Mouse (Mus musculus) erythroblast, embryonic 14.5 days (primary cell): Measurements from ENCODE around the gene Gal. TPM values are rescaled to one million over a fixed set of nuclear protein-coding genes. Genes with fewer than 3 reads are reported as not detected.

ENCODE experiments used
- H3K27me3 ChIP-seq: 2 replicates; pipeline ENCODE4 v1.6.1; 2012; ENCODE audit warnings: inconsistent platforms; ENCODE audit not compliant: control insufficient read depth
- H3K36me3 ChIP-seq: 2 replicates; pipeline ENCODE4 v1.6.1; 2012; ENCODE audit warnings: mild to moderate bottlenecking, inconsistent platforms; ENCODE audit not compliant: control insufficient read depth
- H3K4me1 ChIP-seq: 2 replicates; pipeline ENCODE4 v1.6.1; 2012; ENCODE audit warnings: inconsistent platforms; ENCODE audit not compliant: control insufficient read depth
- H3K4me3 ChIP-seq: replicated peaks from 2 replicates; pipeline ENCODE3; 2012; ENCODE audit warnings: moderate library complexity, mild to moderate bottlenecking, inconsistent platforms
- H3K9me3 ChIP-seq: 2 replicates; pipeline ENCODE4 v1.6.1; 2012; ENCODE audit warnings: low read length, inconsistent platforms, mixed read lengths; ENCODE audit not compliant: control insufficient read depth
- GATA1 ChIP-seq: IDR thresholded peaks from 2 replicates; pipeline ENCODE4 v1.6.1; 2012; ENCODE audit warnings: low read length, inconsistent platforms, mixed read lengths
- TAL1 ChIP-seq: IDR thresholded peaks from 3 replicates; pipeline ENCODE4 v1.6.1; 2012; ENCODE audit warnings: low read length, inconsistent platforms, mixed read lengths
- polyA plus RNA-seq: library from polyadenylated mRNA; stranded (reverse); fragments of >175 nt; gene quantifications from 2 replicates; pipeline ENCODE4 v1.2.3, GENCODE M21; 2012

Gene Gal
- not detected in 2 replicates for polyA plus RNA-seq

DNA sequence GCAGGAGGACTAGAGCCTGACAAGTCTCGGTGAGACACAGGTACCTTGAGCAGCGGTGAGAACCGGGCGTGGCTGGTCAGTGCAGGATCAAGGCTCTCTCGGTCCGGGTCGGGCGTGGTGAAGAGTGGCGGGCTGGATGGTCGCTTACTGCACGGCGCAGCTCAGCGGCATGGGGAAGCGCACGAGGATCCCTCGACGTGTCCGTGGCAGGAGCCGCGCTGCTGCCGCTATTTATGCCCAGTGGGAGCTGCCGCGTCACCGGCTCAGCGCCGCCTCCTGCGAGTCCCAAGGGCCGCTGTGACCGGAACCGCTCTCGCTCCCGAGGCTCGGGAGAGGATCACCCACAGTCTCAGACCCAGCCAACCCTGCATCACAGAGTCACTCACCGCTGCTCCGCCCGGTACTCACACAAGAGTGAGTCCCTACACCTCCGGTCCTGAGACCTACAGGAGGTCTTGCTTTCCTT lies at the start of gene Gal:
Gene Gal, minus strand, starts transcription at position 277 of the 466 bp plus-strand sequence.
- Histone ChIP-seq H3K4me1 (no peaks in the 10 kb centered on the region), H3K4me3 (no peak within 1 kb of the TSS), H3K27me3 (peaks cover 47% of the 10 kb centered on the region), H3K36me3 (no peaks in the 10 kb centered on the region), H3K9me3 (no peaks in the 10 kb centered on the region)
- TF ChIP-seq GATA1 (no peak), TAL1 (no peak)

DNA sequence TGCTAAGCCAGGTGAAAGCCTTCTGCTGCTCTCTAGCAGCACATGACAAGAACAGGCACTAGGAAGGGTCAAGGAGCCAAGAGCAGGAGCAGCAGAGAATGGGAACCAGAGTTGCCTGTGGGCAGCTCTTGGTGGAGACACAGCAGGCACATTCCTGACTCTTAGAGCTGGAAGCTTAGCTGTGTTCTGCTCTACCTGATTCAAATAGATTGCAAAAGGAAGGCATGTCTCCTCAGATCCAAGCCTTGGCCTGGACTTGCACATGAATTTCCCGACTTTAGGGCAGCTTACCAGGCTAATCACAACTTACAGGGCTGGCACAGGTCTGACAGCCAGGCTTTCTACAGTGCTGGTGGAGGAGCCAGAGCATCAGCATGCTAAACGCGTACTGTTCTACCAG lies 45.6 kb upstream of the Gal start:
- H3K4me1 ChIP-seq: no peaks in the 10 kb centered on the region
- H3K36me3 ChIP-seq: peaks cover 100% of the 10 kb centered on the region
- no peak overlapping the region for H3K4me3 ChIP-seq
- no peaks in the 10 kb centered on the region for H3K9me3 ChIP-seq
- no peak for TF ChIP-seq GATA1
- no peak for TF ChIP-seq TAL1
- no peaks in the 10 kb centered on the region for H3K27me3 ChIP-seq

GRCm38 (mm10) chr19:3458331-3459099 lies 44.2 kb upstream of the Gal start:
- Histone ChIP-seq H3K4me1 (no peaks in the 10 kb centered on the region), H3K4me3 (no peak overlapping the region)

GRCm38 (mm10) chr19:3457700-3458099 lies 43.4 kb upstream of the Gal start:
- TF ChIP-seq TAL1 (no peak), GATA1 (no peak)
- Histone ChIP-seq H3K9me3 (no peaks in the 10 kb centered on the region), H3K4me1 (no peaks in the 10 kb centered on the region), H3K36me3 (peaks cover 99% of the 10 kb centered on the region), H3K4me3 (no peak overlapping the region), H3K27me3 (no peaks in the 10 kb centered on the region)

More at GRCm38 (mm10) chr19:3458331-3459099, 44.2 kb upstream of the Gal start:
- H3K9me3 ChIP-seq: no peaks in the 10 kb centered on the region
- peaks cover 99% of the 10 kb centered on the region for H3K36me3 ChIP-seq
- TF ChIP-seq TAL1 (no peak), GATA1 (no peak)
- H3K27me3 ChIP-seq: no peaks in the 10 kb centered on the region

DNA sequence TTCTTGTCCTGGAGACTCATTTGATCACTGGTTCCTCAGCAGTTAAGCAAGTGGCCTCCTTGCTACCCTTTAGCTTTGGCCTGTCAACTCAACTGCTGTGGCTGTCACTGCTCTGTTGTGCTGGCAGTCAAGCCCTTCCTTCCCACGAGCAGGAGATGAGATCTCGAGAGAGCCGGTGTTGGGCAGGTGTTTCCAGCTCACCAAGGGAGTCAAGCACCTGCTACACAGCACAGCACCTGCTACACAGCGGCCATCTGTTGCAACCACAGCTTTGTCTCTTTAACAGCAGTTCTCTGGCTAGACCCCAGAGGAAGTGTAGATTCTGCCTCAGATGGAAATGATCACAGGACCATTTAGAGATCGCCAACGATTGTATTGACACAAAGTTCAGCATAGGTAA lies 37.3 kb upstream of the Gal start:
- Histone ChIP-seq H3K27me3 (no peaks in the 10 kb centered on the region), H3K9me3 (no peaks in the 10 kb centered on the region), H3K4me3 (no peak overlapping the region), H3K4me1 (no peaks in the 10 kb centered on the region), H3K36me3 (peaks cover 39% of the 10 kb centered on the region)
- no peak for TF ChIP-seq TAL1
- no peak for TF ChIP-seq GATA1

GRCm38 (mm10) chr19:3451170-3451569 lies 36.8 kb upstream of the Gal start:
- no peak overlapping the region for H3K4me3 ChIP-seq
- TF ChIP-seq GATA1: no peak
- no peak for TF ChIP-seq TAL1

DNA sequence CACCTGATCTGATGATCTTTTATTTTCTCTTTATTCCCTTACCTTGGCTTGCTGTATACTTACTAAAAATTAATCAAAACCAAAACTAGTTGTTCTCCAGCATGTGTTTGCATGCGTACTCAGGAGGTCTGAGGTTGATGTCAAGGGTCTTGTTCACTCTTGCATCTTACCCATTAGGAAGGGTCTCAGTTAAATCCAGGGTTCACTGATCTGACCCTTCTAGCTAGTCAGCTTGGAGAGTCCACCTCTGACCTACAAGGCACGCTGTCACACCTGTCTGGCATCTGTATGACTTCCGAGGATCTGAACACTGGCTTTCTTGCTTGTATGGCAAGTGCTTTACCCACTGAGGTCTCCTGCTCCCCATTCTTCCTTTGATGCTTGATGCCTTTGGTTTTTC lies 36.4 kb upstream of the Gal start:
- no peaks in the 10 kb centered on the region for H3K4me1 ChIP-seq
- no peaks in the 10 kb centered on the region for H3K27me3 ChIP-seq
- peaks cover 29% of the 10 kb centered on the region for H3K36me3 ChIP-seq
- no peaks in the 10 kb centered on the region for H3K9me3 ChIP-seq
- H3K4me3 ChIP-seq: no peak overlapping the region
- no peak for TF ChIP-seq GATA1
- no peak for TF ChIP-seq TAL1

More at GRCm38 (mm10) chr19:3451170-3451569, 36.8 kb upstream of the Gal start:
- no peaks in the 10 kb centered on the region for H3K4me1 ChIP-seq
- no peaks in the 10 kb centered on the region for H3K9me3 ChIP-seq
- H3K27me3 ChIP-seq: no peaks in the 10 kb centered on the region
- peaks cover 34% of the 10 kb centered on the region for H3K36me3 ChIP-seq

- no peak for TF ChIP-seq GATA1
- no peak for TF ChIP-seq TAL1
Observed at GRCm38 (mm10) chr19:3449248-3449647, 34.9 kb upstream of the Gal start.

DNA sequence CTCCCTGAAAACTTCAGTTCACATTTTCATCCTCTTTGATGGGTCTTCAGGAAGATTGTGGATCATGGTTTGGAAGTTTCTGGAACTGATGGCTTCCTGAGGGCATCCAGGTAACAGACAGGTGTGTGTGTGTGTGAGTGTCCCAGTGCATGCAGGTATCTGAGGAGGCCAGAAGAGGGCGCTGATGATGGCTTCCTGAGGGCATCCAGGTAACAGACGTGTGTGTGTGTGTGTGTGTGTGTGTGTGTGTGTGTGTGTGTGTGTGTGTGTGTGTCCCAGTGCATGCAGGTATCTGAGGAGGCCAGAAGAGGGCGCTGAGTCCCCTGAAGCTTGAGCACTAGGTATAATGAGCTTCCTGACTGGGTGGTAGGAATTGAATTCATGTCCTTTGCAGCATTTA lies 33.0 kb upstream of the Gal start:
- no peaks in the 10 kb centered on the region for H3K4me1 ChIP-seq
- TF ChIP-seq TAL1 (no peak), GATA1 (no peak)

More at GRCm38 (mm10) chr19:3449248-3449647, 34.9 kb upstream of the Gal start:
- H3K4me3 ChIP-seq: no peak overlapping the region
- no peaks in the 10 kb centered on the region for H3K4me1 ChIP-seq
- no peaks in the 10 kb centered on the region for H3K27me3 ChIP-seq
- peaks cover 15% of the 10 kb centered on the region for H3K36me3 ChIP-seq
- H3K9me3 ChIP-seq: no peaks in the 10 kb centered on the region

DNA sequence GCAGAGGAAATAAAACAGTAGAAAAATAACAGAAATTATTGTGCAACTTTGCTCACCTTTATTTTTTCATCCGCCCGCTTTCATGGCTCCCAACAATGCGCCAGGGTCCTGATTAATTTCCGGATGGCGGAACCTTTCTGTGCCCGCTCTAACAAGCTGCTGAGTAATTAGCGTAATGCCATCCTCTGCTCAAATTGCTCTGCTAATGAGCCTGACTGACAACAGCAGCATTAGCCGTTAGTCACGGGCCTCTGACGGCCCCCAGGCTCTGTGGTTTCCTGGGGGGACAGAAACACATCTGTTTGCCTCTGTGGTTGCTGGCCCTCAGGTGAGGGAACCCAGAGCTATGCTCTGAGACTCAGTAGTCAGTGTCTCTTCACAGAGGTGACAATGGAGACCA lies 26.7 kb upstream of the Gal start:
- TF ChIP-seq GATA1 (no peak), TAL1 (no peak)
- H3K4me1 ChIP-seq: peaks cover 2% of the 10 kb centered on the region; the same call in 1 of the 2 replicates
- no peaks in the 10 kb centered on the region for H3K27me3 ChIP-seq
- no peaks in the 10 kb centered on the region for H3K36me3 ChIP-seq
- no peak overlapping the region for H3K4me3 ChIP-seq
- H3K9me3 ChIP-seq: no peaks in the 10 kb centered on the region

More for the DNA sequence above, 33.0 kb upstream of the Gal start:
- Histone ChIP-seq H3K4me3 (no peak overlapping the region), H3K9me3 (no peaks in the 10 kb centered on the region), H3K27me3 (no peaks in the 10 kb centered on the region), H3K36me3 (no peaks in the 10 kb centered on the region)
